Mouse (Mus musculus) adipocyte (in vitro differentiated cells): ENCODE measurements around the gene Slc35f6.

Source experiments
- DNase-seq: peaks from one replicate; pipeline ENCODE4 v3.0.0-alpha.2; 2016; ENCODE audit warnings: low spot score

Gene Slc35f6

DNA sequence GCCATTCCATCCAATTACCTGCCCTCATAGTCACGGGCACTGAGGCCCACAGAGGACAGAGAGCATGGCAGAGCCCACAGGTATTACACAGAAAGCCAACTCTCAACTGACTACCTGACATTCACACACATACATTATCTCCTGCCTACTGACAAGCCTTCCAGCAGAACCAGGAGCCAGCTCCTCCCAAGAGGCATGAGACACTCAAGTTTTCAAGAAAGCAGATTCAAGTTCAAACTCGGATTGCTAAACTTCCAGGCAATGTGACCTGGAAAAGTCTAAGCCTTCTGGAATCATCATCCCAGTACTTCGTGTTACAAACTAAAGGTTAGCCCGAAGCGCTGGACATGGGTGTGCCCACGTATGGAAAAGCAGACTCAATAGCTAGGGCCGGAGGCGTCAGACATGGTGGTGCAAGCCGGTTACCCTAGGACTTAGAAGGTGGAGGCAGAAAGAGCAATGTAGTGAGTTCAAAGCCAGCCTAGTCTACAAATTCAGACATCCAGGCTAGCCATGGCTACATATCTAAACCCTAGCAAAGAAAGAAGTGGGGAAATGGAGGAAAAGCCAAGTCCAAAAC lies 26.4 kb upstream of the Slc35f6 start:
- peak; percentile 70 for DNase-seq

DNA sequence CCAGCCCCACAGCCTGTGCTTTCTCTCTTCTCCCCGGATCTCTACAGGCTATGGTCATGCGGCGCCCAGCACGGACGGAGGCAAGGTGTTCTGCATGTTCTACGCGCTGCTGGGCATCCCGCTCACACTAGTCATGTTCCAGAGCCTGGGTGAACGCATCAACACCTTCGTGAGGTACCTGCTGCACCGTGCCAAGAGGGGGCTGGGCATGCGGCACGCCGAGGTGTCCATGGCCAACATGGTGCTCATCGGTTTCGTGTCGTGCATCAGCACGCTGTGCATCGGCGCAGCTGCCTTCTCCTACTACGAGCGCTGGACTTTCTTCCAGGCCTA lies 25.9 kb upstream of the Slc35f6 start:
- DNase-seq: no peak

DNA sequence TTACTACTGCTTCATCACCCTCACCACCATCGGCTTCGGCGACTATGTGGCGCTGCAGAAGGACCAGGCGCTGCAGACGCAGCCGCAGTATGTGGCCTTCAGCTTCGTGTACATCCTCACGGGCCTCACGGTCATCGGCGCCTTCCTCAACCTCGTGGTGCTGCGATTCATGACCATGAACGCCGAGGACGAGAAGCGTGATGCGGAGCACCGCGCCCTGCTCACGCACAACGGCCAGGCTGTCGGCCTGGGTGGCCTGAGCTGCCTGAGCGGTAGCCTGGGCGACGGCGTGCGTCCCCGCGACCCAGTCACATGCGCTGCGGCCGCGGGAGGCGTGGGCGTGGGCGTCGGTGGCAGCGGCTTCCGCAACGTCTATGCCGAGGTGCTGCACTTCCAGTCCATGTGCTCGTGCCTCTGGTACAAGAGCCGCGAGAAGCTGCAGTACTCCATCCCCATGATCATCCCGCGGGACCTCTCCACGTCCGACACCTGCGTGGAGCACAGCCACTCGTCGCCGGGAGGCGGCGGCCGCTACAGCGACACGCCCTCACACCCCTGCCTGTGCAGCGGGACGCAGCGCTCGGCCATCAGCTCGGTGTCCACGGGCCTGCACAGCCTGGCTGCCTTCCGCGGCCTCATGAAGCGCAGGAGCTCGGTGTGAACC lies 25.4 kb upstream of the Slc35f6 start:
- DNase-seq: no peak

DNA sequence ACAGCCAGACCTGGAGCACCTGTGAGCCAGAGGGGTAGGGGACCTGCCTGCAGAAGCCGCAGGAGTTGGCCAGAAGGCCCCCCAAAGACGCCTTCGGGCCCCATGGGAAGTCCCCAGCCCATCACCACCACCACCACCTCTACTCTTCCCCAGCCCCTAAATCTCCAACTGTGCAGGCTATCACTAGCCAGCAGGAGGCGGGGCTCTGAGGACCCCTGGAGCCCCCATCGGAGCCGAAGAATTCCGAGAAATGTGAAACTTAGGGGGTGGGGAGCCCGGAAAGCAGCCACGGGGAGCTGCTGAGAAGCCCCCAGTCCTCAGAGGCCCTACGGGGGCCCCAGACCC lies 24.9 kb upstream of the Slc35f6 start:
- no peak for DNase-seq

- DNase-seq: no peak
These were observed 24.4 kb upstream of the Slc35f6 start for GRCm38 (mm10) chr5:30623380-30623779.

- no peak for DNase-seq
These were observed 23.4 kb upstream of the Slc35f6 start for GRCm38 (mm10) chr5:30624311-30624710.

GRCm38 (mm10) chr5:30624908-30625307 lies 22.8 kb upstream of the Slc35f6 start:
- no peak for DNase-seq

GRCm38 (mm10) chr5:30625379-30625778 lies 22.4 kb upstream of the Slc35f6 start:
- no peak for DNase-seq

DNA sequence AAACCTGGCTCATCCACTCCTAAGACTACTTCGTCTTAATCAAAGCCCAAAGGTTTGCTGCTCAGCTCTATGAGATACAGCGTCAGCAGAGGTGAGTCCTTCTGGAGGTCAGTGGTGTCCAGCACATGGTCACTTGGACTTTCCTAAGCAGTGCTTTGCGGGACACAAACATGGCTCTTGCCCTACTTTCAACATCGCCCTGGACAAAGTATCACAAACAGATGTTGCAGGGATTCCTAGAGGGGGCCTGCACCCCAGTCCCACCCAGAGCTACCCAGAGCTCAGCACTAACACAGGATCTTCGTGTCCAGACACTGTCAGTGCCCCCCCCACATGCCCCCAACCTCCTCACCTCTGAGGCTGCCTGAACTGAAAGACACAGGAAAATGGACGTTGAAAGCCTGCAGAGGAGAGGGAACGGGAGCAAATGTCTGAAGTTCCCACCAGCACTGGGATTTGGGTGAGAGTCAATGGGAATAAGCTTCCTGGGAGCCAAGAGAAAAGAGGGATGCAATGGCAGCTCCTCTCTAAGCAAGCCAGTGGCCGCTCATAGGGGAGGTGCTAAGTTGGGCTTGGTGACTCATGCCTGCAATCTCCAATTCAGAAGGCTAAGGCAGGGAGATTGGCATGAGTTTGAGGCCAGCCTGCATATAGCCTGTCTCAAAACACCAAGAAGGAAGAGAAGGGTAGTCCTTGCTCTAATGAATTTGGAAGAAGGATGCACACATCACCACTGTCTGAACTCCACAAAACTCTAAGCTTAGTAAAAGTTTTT lies 21.2 kb upstream of the Slc35f6 start:
- DNase-seq: peak; percentile 73

- DNase-seq: no peak
These were observed 19.2 kb upstream of the Slc35f6 start for GRCm38 (mm10) chr5:30628511-30628910.

DNA sequence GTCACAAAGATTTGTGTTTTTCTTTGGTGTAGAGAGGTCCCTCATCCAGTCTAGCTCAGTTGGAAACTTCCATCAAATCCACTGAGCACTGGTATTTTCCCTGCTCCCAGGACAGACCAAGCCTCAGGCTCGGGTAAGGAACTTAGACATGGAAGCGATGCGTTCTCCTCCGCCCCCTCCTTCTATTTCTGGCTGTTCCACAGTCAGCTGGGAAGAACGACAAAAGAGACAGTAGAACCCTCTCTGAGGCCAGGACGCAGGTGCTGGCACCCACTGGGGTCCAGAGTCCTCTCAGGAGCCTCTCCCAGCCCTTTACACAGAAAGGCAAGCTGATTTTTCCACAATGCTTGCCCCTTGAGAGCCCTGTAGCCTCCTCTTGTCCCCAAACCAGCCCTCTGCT lies 17.3 kb upstream of the Slc35f6 start:
- DNase-seq: no peak

DNA sequence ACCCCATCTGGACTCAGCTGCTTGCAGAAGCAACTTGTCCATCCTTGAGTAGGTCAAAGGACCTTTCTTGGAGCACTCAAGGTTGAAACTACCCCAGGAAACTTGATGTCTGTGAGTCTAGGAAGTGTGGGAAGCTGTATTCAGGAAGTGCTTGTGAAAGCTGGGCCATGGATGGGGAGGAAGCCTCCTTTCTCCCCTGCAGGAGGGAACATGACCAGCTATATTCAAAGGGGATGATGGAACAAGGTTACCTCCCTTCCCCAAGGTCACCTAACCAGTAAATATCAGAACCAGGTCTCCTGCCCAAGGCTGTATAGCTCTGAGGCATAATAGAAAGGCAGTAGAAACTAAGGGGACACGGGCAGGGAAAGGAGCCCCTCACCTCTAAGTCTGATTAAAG lies 15.6 kb upstream of the Slc35f6 start:
- no peak for DNase-seq

DNA sequence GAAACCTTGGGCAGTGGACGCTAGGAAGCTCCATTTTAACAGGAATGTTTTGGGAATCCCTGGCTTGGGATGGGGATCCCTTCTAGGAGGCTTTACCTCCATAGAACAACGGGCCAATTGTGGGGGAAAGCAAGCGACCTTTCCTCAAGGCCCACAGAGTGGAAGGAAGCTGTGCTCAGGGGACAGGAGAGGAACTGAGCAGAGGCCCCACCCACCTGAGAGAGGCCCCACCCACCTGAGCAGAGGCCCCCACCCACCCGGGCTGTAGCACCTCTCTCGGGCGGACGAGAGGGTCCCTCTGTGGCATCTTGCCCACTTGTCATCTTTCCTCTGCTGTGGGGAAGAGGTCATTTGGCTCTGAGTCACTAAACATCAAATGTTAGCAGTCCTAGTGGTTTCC lies 10.7 kb upstream of the Slc35f6 start:
- no peak for DNase-seq

DNA sequence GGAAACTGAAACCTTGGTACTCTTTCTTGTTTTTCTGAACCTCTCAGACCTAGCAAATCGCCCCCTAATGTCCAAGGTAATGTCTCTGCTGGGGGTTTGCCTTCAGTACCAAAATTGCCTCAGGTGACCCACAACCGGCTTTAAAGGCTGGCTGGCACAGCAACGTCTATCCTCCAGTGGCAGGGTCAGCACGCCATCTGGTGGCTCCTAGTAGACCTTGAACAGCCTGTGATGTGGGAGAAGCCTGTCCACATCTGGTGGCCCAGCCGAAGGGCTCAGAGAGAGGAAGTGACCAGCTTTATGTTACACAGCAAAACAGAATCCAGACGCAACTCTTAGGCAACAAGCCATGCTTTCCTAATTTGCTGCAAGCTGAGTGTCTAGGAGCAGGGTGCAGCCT lies 9.7 kb upstream of the Slc35f6 start:
- peak; percentile 90 for DNase-seq

DNA sequence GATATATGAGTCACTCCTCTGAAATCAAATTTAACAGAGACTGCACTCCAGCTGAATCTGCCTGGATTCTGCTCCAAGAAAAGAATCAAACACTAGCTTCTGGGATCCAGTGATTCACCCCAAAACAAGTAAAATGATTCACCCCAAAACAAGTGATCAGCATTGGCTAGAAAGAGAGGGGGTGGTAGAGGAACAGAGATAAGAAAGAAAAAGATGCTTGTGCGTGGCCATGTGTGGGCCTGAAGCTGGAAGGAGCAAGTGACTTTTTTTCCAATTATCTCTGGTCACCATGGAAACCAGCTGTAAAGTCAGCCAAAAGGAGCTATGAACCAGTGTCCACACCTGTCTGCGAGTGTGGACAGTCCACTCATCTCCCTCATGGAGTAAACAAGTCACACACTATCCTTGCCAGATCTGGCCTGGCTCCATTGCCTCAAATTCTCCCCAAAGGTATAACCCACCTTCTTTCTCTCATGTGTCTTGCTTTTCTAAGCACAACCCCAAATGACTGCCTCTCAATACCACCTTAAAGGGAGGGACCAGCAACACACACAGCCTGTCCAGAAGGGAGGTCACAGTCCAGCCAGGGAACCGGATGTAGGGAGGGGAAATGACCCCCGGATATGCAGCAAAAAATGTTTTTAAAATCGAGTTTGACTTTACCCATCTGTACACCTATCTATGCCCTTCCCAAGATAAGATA lies 4.1 kb upstream of the Slc35f6 start:
- DNase-seq: no peak

- no peak for DNase-seq
These were observed 1.7 kb upstream of the Slc35f6 start for GRCm38 (mm10) chr5:30646036-30646435.

DNA sequence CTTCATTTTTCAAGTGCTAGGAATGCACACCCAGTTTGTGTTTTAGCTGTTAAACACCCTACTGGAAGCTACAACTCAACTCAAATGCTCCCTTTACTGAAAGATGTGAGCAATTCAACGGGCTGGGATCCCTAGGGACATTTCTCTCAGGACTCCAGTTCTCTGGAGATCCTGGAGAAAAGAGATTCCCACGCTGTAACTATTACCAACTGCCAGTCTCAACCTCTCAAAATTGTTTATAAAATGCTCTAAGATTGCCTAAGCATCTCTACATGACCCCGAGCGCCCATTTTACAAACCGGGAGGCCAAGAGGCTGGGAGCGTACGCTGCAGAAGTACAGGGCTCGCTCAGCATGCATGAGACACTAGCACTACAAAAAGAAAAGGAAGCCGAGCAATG lies 337 bp upstream of the Slc35f6 start:
- DNase-seq: no peak

GRCm38 (mm10) chr5:30649558-30649957 lies 1.8 kb downstream of the Slc35f6 start:
- DNase-seq: no peak

DNA sequence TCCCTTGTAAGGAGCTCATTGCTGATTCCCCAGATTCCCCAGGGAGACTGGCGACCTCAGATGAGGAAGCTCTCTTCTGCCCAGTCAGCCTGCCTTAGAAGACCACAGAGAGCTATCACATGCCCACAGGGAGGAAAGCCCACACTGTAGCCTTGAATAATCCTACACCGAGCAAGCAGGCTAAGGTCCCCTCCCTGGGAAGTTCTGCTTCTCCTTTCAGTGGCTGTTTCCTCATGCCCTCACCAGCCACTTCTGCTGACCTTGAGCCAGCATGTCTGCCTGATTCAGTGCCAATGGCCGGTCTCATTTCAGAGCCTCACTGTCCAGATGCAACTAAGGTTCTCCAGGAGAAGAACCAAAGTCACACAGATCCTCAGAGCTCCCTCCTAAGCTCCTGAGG lies 3.0 kb downstream of the Slc35f6 start:
- DNase-seq: peak; percentile 21

DNA sequence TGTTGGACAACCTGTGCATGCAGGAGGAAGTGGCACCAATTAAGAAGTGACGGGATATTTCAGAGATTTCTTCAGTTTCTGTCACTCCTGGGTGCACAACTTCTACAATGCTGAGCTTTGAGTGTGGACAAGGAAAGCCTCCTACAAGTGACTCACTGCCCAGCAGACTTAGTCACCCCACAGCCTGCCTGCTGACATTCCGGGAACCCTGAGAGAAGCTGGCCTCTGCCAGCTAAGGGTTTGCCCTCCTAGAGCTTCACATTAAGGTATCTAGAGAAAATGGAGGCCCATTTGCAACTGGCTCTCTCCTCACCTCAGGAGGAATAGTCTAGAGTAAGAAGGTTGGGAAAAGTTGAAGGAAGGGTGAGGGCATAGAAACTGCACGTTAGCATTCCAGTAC lies 3.8 kb downstream of the Slc35f6 start:
- DNase-seq: no peak

GRCm38 (mm10) chr5:30653246-30653645 lies 5.5 kb downstream of the Slc35f6 start:
- DNase-seq: no peak

- no peak for DNase-seq
These were observed 7.3 kb downstream of the Slc35f6 start for GRCm38 (mm10) chr5:30655042-30655441.
